Mouse (Mus musculus): ENCODE results near the gene Jade1. TPM values are rescaled to one million over a fixed set of nuclear protein-coding genes. Genes with fewer than 3 reads are reported as not detected.

Jade1 gene
- polyA plus RNA-seq, 1 experiment from 2014 or later, result 18.6 TPM

- Histone ChIP-seq H3K4me2 (no peak overlapping the region), H3K9ac (ENCODE audit: low read depth, low read length) (no peak overlapping the region), H3K36me3 (ENCODE audit: control insufficient read depth, insufficient read depth, low read length) (peaks cover 6% of the 10 kb centered on the region; the same call in 1 of the 2 replicates), H3K9me3 (ENCODE audit: control insufficient read depth, low read length) (no peaks in the 10 kb centered on the region), H3K4me3 (ENCODE audit: low read depth, low read length) (no peak overlapping the region), H3K27me3 (replicated peaks; ENCODE audit: control insufficient read depth, insufficient read depth, low read length) (no peaks in the 10 kb centered on the region), H3K27ac (ENCODE audit: low read depth, low read length) (no peak overlapping the region), H3K4me1 (replicated peaks; ENCODE audit: control insufficient read depth, insufficient read depth, low read length) (peaks cover 12% of the 10 kb centered on the region)
- DNase-seq (ENCODE audit: low spot score) (no peak), ATAC-seq (replicated peaks; ENCODE audit: low FRiP score) (no peak)
- 87% methylated on average over 5 of the region's 5 CpGs for WGBS
Observed at GRCm38 (mm10) chr3:41585548-41585947, 30.0 kb downstream of the Jade1 start.

GRCm38 (mm10) chr3:41586330-41586729, 30.8 kb downstream of the Jade1 start:
- DNase-seq (ENCODE audit: low spot score) (no peak), ATAC-seq (replicated peaks; ENCODE audit: low FRiP score) (no peak)
- Histone ChIP-seq H3K4me2 (no peak overlapping the region), H3K4me1 (replicated peaks; ENCODE audit: control insufficient read depth, insufficient read depth, low read length) (peaks cover 10% of the 10 kb centered on the region), H3K9me3 (ENCODE audit: control insufficient read depth, low read length) (no peaks in the 10 kb centered on the region), H3K27me3 (replicated peaks; ENCODE audit: control insufficient read depth, insufficient read depth, low read length) (no peaks in the 10 kb centered on the region), H3K36me3 (ENCODE audit: control insufficient read depth, insufficient read depth, low read length) (peaks cover 6% of the 10 kb centered on the region; the same call in 1 of the 2 replicates), H3K9ac (ENCODE audit: low read depth, low read length) (no peak overlapping the region), H3K4me3 (ENCODE audit: low read depth, low read length) (no peak overlapping the region), H3K27ac (ENCODE audit: low read depth, low read length) (no peak overlapping the region)
- WGBS, result 90% methylated on average over 6 of the region's 6 CpGs

- H3K4me1 ChIP-seq (replicated peaks; ENCODE audit: control insufficient read depth, insufficient read depth, low read length), result peaks cover 10% of the 10 kb centered on the region
- H3K36me3 ChIP-seq (ENCODE audit: control insufficient read depth, insufficient read depth, low read length), result peaks cover 10% of the 10 kb centered on the region; the same call in 1 of the 2 replicates
- H3K9ac ChIP-seq (ENCODE audit: low read depth, low read length), result no peak overlapping the region
- 67% methylated on average over 7 of the region's 7 CpGs for WGBS
- no peak for DNase-seq (ENCODE audit: low spot score)
- no peak for ATAC-seq (replicated peaks; ENCODE audit: low FRiP score)
- no peaks in the 10 kb centered on the region for H3K27me3 ChIP-seq (replicated peaks; ENCODE audit: control insufficient read depth, insufficient read depth, low read length)
- H3K27ac ChIP-seq (ENCODE audit: low read depth, low read length), result no peak overlapping the region
- no peaks in the 10 kb centered on the region for H3K9me3 ChIP-seq (ENCODE audit: control insufficient read depth, low read length)
- H3K4me3 ChIP-seq (ENCODE audit: low read depth, low read length), result no peak overlapping the region
- H3K4me2 ChIP-seq, result no peak overlapping the region
Observed at GRCm38 (mm10) chr3:41586917-41587316, 31.4 kb downstream of the Jade1 start.

GRCm38 (mm10) chr3:41587588-41587987, 32.1 kb downstream of the Jade1 start:
- H3K9ac ChIP-seq (ENCODE audit: low read depth, low read length), result no peak overlapping the region; the same call in 1 of the 2 replicates
- peak; percentile 51 for ATAC-seq (replicated peaks; ENCODE audit: low FRiP score)

GRCm38 (mm10) chr3:41588495-41588894, 33.0 kb downstream of the Jade1 start:
- H3K4me1 ChIP-seq (replicated peaks; ENCODE audit: control insufficient read depth, insufficient read depth, low read length), result peaks cover 8% of the 10 kb centered on the region
- peaks cover 11% of the 10 kb centered on the region; the same call in 1 of the 2 replicates for H3K36me3 ChIP-seq (ENCODE audit: control insufficient read depth, insufficient read depth, low read length)
- H3K9ac ChIP-seq (ENCODE audit: low read depth, low read length), result no peak overlapping the region
- H3K27me3 ChIP-seq (replicated peaks; ENCODE audit: control insufficient read depth, insufficient read depth, low read length), result no peaks in the 10 kb centered on the region
- H3K4me3 ChIP-seq (ENCODE audit: low read depth, low read length), result no peak overlapping the region
- ATAC-seq (replicated peaks; ENCODE audit: low FRiP score), result no peak
- H3K27ac ChIP-seq (ENCODE audit: low read depth, low read length), result no peak overlapping the region
- no peak overlapping the region for H3K4me2 ChIP-seq
- WGBS, result 74% methylated on average over 8 of the region's 8 CpGs
- no peak for DNase-seq (ENCODE audit: low spot score)
- H3K9me3 ChIP-seq (ENCODE audit: control insufficient read depth, low read length), result no peaks in the 10 kb centered on the region

More at GRCm38 (mm10) chr3:41587588-41587987, 32.1 kb downstream of the Jade1 start:
- Histone ChIP-seq H3K27me3 (replicated peaks; ENCODE audit: control insufficient read depth, insufficient read depth, low read length) (no peaks in the 10 kb centered on the region), H3K27ac (ENCODE audit: low read depth, low read length) (no peak overlapping the region), H3K4me2 (no peak overlapping the region), H3K36me3 (ENCODE audit: control insufficient read depth, insufficient read depth, low read length) (peaks cover 10% of the 10 kb centered on the region; the same call in 1 of the 2 replicates), H3K4me1 (replicated peaks; ENCODE audit: control insufficient read depth, insufficient read depth, low read length) (peaks cover 8% of the 10 kb centered on the region), H3K4me3 (ENCODE audit: low read depth, low read length) (no peak overlapping the region), H3K9me3 (ENCODE audit: control insufficient read depth, low read length) (no peaks in the 10 kb centered on the region)
- 39% methylated on average over 6 of the region's 6 CpGs for WGBS
- DNase-seq (ENCODE audit: low spot score), result no peak

GRCm38 (mm10) chr3:41589246-41589914, 33.8 kb downstream of the Jade1 start:
- Histone ChIP-seq H3K9ac (ENCODE audit: low read depth, low read length) (no peak overlapping the region), H3K36me3 (ENCODE audit: control insufficient read depth, insufficient read depth, low read length) (peaks cover 18% of the 10 kb centered on the region)

GRCm38 (mm10) chr3:41589988-41590387, 34.5 kb downstream of the Jade1 start:
- H3K36me3 ChIP-seq (ENCODE audit: control insufficient read depth, insufficient read depth, low read length), result peaks cover 18% of the 10 kb centered on the region
- no peak overlapping the region for H3K4me3 ChIP-seq (ENCODE audit: low read depth, low read length)
- H3K4me2 ChIP-seq, result no peak overlapping the region
- no peaks in the 10 kb centered on the region for H3K27me3 ChIP-seq (replicated peaks; ENCODE audit: control insufficient read depth, insufficient read depth, low read length)
- DNase-seq (ENCODE audit: low spot score) (no peak), ATAC-seq (replicated peaks; ENCODE audit: low FRiP score) (no peak)
- no peaks in the 10 kb centered on the region for H3K9me3 ChIP-seq (ENCODE audit: control insufficient read depth, low read length)
- H3K9ac ChIP-seq (ENCODE audit: low read depth, low read length), result no peak overlapping the region
- no peak overlapping the region for H3K27ac ChIP-seq (ENCODE audit: low read depth, low read length)
- WGBS, result 95% methylated on average over 4 of the region's 4 CpGs
- peaks cover 8% of the 10 kb centered on the region for H3K4me1 ChIP-seq (replicated peaks; ENCODE audit: control insufficient read depth, insufficient read depth, low read length)

More at GRCm38 (mm10) chr3:41589246-41589914, 33.8 kb downstream of the Jade1 start:
- ATAC-seq (replicated peaks; ENCODE audit: low FRiP score) (no peak), DNase-seq (ENCODE audit: low spot score) (no peak)
- Histone ChIP-seq H3K27me3 (replicated peaks; ENCODE audit: control insufficient read depth, insufficient read depth, low read length) (no peaks in the 10 kb centered on the region), H3K27ac (ENCODE audit: low read depth, low read length) (no peak overlapping the region), H3K9me3 (ENCODE audit: control insufficient read depth, low read length) (no peaks in the 10 kb centered on the region), H3K4me2 (no peak overlapping the region), H3K4me1 (replicated peaks; ENCODE audit: control insufficient read depth, insufficient read depth, low read length) (peaks cover 8% of the 10 kb centered on the region), H3K4me3 (ENCODE audit: low read depth, low read length) (no peak overlapping the region)
- WGBS, result 90% methylated on average over 19 of the region's 19 CpGs

GRCm38 (mm10) chr3:41590695-41591559, 35.4 kb downstream of the Jade1 start:
- ATAC-seq (replicated peaks; ENCODE audit: low FRiP score) (peak; percentile 42), DNase-seq (ENCODE audit: low spot score) (no peak)
- 86% methylated on average over 20 of the region's 20 CpGs for WGBS

More at GRCm38 (mm10) chr3:41590695-41591559, 35.4 kb downstream of the Jade1 start:
- no peak overlapping the region for H3K4me2 ChIP-seq
- peaks cover 8% of the 10 kb centered on the region for H3K4me1 ChIP-seq (replicated peaks; ENCODE audit: control insufficient read depth, insufficient read depth, low read length)
- no peak overlapping the region for H3K27ac ChIP-seq (ENCODE audit: low read depth, low read length)
- peaks cover 18% of the 10 kb centered on the region for H3K36me3 ChIP-seq (ENCODE audit: control insufficient read depth, insufficient read depth, low read length)
- H3K27me3 ChIP-seq (replicated peaks; ENCODE audit: control insufficient read depth, insufficient read depth, low read length), result no peaks in the 10 kb centered on the region
- no peak overlapping the region for H3K9ac ChIP-seq (ENCODE audit: low read depth, low read length)
- no peaks in the 10 kb centered on the region for H3K9me3 ChIP-seq (ENCODE audit: control insufficient read depth, low read length)
- no peak overlapping the region for H3K4me3 ChIP-seq (ENCODE audit: low read depth, low read length)
